Mouse (Mus musculus) kidney, adult 2 months (tissue): Measurements from ENCODE around the gene Fam102b.

Experiments used
- CTCF ChIP-seq: fragments of 200-500 bp; conservative IDR thresholded peaks from 2 replicates; pipeline ENCODE4 v1.5.1; 2011; ENCODE audit warnings: low read depth, mild to moderate bottlenecking, control low read depth, low read length, moderate library complexity, mixed read lengths; ENCODE audit not compliant: insufficient read depth, insufficient read length
- POLR2A ChIP-seq: fragments of 200-500 bp; IDR thresholded peaks from one replicate; pipeline ENCODE4 v1.6.1; 2011; ENCODE audit warnings: low read depth, low read length, control low read depth

DNA sequence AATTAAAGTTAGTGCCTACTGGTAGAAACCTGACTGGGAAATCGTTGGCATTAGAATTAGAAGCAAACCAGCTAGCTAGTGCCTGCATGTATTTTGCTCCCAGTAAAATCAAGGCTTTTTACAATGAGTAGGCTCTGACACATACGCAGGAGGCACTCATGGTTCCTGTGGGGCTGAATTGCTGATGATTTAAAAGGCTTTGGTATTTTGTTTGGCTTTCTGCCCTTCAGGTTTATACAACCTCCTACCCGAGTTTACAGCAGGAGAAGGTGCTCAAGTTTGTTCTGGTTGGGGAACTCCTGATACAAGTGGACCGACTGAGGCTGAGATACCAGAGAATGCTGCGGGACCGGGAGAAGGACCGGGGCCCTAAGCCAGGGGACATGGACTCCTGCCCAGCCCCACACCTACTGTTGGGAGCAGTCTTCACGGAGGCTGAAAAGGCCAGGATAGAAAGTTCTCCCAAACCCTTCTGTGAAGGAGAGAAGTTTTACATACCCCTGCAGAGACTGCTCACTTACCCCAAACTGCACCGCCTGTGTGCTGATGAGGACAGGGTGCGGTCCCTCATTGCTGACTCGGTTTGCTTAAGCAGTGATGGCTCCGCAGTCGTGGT, 67.6 kb downstream of the Fam102b start:
- TF ChIP-seq CTCF, result no peak
- TF ChIP-seq POLR2A, result no peak
